Mouse (Mus musculus) frontal cortex, adult (tissue): ENCODE measurements around the gene 4933414I15Rik.
A peak's percentile ranks its signal among the peaks of the same experiment; 100 is the strongest.

Experiments
- ATAC-seq: cut with Nextera tagmentation; 2 replicates; pipeline ENCODE4 v1.9.2; 2017; ENCODE audit warnings: mild to moderate bottlenecking, moderate library complexity, mixed read lengths; ENCODE audit not compliant: low TSS enrichment

Gene 4933414I15Rik

DNA sequence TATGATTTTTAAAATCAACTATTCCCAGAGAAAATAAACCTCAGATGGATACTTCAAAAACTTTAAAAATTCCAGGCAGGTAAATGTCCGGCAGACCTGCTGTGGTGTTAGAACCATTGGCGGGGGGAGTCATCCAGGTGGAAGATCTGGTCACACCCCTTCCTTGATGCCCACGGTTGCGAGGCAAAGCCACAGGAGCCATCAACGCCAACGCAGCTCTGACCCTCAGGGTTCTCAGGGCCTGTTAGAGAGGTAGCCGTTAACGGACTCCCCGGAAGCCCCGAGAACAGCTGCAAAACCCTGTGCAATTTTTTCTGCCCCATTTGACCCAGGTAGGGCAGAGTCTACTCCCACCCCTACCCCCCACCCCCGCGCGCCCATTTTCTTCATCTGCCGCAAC is at the start of gene 4933414I15Rik:
Gene 4933414I15Rik, minus strand, starts transcription at position 260 of the 400 bp plus-strand sequence.
- ATAC-seq: no peak

DNA sequence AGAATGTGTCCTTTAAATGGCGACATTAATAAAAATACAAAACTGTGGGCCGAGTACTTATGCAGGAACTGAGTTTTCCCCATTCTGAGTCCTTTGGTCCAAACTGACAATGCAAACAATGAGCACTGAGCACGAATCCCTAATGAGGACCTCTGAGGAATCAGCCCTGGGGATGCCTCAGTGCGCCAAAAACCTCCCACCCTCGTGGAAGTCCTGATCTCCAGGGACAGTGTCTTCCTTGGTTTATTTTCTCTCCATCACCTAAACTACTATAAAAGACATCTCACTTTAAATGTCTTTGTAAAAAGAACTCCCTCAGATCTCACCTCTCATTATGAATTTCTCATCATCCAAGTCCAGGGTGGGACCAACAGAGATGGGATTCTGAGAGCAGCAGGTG is 38.1 kb upstream of the 4933414I15Rik start, which contains the start of gene Olfr1377:
Gene Olfr1377, plus strand, starts transcription at position 301 of the 400 bp plus-strand sequence.
- no peak for ATAC-seq

DNA sequence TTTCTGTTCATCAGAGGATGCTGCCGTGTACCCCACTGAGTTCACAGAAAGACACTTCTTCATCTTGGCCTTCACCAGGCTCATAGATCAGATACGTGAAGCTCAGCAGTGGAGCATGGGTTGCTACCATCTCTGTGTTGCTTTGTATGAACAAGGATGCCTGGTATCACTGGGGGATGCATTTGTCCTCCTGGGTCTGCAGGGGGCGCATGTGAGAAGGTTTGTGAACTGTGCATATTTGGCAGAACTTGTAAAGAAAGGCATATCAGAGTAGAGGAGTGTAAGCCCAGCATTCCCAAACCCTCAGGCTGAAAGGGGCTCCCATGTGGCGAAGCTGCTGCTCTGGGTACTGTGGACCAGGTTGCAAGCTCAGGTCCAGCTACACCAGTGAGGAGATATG is 33.7 kb upstream of the 4933414I15Rik start:
- ATAC-seq: no peak

DNA sequence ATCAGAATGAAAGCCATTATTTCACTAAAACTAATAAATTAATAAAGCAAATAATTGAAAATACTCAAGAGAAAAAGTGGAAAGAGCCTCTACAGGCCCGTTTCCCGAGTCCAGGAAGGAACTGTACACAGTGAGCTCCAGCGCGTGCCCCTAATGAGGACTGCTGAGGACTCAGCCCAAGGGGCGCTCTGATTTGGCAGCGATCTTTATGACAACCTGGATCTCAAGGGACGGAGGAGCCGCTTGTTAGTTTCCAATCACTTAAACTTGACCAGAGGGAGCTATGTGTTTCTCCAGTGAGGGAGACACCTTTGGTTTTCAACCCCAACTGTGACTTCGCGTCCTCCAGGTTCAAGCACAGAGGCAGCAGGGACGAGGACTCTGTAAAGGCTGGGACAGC is 22.7 kb upstream of the 4933414I15Rik start, which contains the start of gene Olfr1378:
Gene Olfr1378, plus strand, starts transcription at position 301 of the 400 bp plus-strand sequence.
- ATAC-seq: no peak

DNA sequence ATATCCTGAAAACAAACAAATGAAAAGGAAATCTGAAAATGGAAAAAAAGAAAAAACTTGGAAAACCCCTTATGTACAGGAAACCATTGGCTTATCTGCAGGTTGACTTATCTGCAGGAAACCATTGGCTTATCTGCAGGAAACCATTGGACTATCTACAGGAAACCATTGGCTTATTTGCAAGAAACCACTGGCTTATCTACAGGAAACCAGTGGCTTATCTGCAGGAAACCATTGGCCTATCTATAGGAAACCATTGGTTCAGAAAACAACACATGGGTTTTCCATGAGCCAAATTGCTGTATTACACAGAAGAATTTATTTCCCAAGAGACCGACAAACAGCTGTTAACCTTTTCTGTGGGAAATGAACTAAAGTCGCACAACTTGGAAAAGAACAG is 21.3 kb upstream of the 4933414I15Rik start:
- no peak for ATAC-seq

DNA sequence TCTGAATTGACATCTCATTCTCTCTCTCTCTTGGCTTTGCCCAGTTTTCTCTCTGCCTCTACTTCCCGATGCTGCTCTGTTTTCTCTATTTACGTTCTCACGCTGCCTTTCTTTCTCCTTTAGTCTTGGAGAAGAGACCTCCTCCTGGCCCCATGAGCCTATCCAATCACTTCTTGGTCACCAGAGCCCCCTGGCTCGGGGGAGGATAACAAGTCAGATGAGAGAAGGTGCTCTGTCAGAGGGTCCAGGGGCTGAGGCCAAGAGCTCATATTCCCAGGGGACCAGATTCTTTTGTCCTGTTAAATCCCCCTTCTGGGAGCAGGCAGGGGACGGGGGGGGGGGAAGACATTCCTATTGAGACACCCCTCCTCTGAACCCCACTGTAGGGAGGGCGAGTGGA is 10.1 kb upstream of the 4933414I15Rik start, which contains the start of gene Prop1:
Gene Prop1, minus strand, starts transcription at position 101 of the 400 bp plus-strand sequence.
- no peak for ATAC-seq

DNA sequence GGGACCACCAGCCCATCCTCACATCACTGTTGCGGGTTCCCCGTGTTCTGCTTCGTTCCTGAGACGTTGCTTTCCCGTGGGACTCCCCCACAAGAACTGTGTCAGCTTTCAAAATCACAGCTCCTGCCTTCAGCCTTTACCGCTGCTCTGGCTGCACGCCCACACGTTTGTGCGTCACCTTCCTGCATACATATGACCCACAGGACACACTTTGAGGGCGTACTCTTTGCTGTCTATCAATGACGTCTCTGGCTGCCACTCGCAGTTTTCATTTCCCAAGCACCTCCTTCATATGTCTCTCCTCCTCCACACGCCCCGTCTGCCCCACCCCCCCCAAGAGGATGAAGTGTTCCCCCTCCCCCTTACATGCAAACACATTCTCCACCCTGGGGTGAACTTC is 8.7 kb upstream of the 4933414I15Rik start:
- ATAC-seq: peak; percentile 94

DNA sequence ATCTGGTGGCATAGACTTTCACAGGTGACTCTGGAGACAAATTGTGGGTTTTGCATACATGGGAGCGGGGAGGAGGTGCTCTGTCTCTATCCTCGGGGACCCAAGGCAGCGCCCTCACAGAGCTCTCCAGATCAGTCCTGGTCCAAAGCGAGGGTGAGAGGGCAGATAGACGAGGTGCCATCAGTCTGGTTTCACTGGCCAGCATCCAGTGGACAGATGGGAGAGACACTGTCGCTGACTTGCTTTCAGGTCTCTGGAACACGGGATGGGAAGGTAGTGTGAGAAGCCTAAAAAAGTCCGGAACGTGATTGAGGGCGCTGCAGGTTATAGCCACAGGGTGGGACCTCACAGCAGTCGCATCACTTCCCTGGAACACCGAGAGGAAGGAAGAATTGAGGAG is 1.2 kb downstream of the 4933414I15Rik start:
- ATAC-seq: no peak

DNA sequence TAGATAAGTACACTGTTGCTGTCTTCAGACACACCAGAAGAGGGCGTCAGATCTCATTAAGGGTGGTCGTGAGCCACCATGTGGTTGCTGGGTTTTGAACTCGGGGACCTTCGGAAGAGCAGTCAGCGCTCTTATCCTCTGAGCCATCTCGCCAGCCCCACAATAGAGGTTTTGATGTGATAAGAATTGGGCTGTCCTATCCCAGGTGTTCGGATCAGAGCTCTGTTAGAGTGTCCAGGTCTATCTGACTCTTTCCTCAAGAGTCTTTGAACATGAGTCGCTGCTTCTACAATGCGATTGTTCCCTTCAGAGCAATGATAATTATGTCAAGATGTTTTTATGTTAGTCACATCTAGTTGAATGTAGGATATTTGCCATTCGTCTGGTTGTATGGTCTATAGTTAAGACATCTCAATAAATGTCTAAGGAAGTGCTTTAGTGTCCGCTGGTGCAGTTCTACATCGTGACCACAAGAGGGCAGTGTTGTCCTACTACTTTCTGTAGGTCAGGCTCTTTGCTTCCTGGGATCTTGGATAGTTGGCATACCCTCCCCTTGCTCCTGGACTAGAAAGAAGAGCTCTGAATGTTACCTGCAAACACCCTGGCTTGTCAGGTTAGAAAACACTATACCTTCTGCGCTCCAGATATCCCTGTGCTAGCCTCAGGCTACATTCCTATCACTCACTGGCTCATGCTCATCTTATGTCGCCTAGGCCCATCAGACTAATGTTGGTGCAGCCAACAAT is 3.8 kb downstream of the 4933414I15Rik start:
- peak; percentile 82 for ATAC-seq

DNA sequence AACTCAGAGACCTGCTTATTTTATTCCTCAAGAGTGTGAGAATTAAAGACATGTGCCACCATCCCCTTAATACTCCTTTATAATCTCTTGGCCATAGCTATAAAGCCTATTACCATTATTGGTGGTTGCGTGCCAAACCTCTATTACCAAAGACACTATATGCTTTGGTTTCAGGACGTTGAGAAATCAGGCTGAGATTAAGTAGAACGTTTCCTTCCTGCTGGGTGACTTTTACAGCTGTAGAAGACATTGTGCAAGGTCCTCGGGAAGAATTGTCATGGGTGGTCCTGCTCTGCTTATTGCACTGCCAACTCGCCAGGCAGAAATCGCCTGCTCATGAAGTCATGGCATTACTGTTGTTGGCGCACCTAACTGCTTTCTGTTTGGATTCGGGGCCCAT is 5.1 kb downstream of the 4933414I15Rik start:
- no peak for ATAC-seq

DNA sequence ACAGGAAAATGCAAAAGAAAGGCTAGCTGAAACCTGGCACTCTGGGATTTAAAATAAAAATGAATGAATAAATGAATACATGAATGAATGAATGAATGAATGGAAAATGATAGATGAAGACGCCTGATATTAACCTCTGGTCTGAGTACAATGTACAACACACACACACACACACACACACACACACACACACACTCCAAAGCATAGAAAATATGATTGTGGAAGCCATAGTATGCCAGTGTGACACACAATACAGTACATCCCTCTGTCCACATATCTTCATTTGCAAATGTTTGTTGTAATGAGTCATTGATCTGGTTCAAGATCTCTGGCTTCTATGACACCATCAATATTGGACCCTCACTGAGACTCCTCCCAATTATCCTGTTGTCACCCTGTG is 11.5 kb downstream of the 4933414I15Rik start:
- no peak for ATAC-seq

DNA sequence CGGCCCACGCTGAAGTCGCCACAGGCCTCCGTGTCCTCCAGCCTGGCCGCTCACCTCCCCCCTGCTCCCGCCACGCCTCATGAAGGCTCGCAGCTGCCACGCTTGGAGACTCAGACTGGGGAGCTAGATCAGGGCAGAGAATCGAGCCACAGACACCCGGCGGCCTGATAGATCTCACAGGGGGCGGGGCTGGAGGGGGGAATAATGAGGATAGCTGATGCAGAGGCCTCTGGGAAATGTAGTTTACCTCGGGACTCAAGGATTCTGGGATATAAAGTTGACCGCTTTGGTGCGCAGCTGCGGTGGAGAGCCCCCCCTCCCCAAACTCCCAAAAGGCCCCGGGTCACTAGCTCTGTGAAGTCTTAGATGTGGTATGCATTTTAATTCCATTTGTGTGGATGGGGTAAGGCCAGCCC is 12.1 kb downstream of the 4933414I15Rik start, which contains the start of gene Zfp354b:
Gene Zfp354b, minus strand, starts transcription at position 183 of the 416 bp plus-strand sequence.
- ATAC-seq: peak; percentile 97

DNA sequence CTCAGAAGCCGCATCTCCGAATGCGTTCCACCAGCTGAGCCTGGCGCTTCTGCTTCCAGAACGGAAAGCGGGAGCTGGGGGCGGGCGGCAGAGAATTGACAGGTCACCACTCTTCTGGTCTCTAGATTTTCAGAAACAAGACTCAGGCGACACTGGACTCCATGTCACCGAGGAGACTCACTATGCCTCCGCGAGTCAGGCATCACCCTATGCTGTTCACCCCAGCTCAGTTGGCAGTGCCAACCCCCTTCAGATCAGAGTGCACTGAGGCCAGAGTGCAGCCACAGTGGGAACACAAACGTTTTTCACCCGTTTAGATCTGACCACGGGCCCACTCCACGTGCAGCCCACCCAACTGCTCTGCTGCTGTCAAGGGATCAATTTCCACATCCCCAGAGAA is 12.5 kb downstream of the 4933414I15Rik start:
- peak; percentile 58 for ATAC-seq

DNA sequence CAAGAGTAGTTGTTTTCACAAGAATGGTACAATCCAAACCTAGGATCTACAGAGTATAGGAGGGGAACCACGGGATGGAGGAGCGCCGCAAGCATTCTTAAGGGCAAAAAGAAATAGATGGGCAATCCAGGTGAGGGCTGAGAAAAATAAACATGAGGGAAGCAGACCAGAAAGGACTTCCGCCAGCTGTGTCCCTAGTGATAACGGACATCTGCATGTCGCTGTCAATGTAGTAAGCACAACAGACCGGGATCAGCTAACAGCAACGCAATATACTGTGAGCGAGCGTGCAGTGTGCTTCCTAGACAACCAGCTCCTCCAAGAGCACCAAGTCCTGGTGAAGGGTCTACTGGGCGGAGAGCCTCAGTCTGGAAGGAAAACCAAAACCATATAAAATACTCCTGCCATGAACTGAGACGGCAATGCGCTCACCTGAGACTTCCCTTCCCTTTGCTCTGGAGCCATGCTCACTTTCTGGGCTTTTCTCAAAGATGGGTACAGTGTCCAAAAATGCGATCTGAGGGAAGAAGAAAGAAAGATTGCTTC is 13.0 kb downstream of the 4933414I15Rik start:
- peak; percentile 51; the same call in 1 of the 2 replicates for ATAC-seq

DNA sequence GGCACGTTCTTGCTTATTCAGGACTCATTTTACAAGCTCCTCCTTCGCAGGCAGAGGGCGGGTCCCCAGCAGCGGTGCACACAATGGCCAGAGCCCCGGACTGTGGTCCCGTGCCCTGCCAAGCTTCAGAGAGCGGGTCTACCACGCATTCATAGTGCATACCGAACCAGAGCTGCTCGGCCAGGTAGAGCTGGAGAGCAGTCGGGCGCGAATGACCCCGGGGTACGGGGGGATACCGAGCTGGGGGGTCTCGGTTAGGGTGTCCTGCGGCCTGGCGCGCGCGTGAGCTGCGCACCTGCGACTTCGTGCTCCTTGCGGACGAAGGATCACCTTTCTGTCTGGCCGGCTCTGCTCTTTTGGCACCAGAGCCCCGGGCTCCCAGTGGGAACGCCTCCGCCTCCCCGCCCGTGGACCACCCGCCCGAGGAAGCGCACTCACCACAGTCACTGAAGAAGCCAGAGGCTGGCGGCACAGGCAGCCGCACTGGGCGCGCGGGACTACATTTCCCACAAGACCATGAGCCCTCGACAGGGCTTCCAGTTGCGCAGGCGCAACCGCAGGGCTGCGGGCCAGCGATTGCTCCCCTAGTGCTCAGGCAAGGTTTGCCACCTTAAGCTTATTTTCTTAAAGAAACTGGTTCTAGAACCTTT is 27.8 kb downstream of the 4933414I15Rik start, which contains the start of gene Zfp2:
Gene Zfp2, minus strand, starts transcription at position 495 of the 650 bp plus-strand sequence.
- ATAC-seq: peak; percentile 96

DNA sequence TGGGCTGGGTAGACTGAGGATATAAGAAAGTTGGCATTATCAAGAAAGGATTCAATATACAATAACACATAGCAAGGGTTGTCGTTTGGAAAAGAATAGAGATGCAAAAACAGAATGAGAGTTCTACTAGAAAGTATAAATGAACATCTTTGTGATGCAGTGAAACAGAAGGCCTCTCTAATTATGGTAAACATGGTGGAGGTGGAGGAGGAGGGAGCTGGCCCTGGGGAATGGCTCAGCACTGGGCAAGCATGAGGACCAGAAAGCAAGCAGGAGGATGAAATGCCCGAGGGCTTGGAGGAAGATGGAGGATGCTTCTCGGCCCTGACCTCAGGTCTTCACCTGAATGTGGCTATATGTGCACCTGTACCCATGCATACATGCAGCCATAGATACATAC is 29.1 kb downstream of the 4933414I15Rik start:
- peak; percentile 53 for ATAC-seq

DNA sequence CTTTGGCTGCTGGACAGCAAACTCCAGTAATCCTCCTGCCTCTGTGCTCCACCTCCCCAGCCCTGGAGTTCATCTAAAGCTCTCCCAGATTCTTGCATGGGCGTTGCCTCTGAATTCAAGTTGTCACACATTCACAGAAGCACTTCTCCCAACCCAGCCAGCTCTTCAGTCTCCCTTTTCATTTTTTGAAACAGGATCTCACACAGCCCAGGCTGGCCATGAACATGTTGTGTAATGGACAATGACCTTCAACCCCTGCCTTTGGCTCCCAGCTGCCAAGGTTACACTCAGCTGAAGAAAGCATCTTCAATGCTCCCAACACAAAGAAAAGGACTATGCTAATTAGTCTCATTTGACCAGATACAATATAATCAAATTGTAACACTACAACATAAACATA is 30.3 kb downstream of the 4933414I15Rik start:
- no peak for ATAC-seq

DNA sequence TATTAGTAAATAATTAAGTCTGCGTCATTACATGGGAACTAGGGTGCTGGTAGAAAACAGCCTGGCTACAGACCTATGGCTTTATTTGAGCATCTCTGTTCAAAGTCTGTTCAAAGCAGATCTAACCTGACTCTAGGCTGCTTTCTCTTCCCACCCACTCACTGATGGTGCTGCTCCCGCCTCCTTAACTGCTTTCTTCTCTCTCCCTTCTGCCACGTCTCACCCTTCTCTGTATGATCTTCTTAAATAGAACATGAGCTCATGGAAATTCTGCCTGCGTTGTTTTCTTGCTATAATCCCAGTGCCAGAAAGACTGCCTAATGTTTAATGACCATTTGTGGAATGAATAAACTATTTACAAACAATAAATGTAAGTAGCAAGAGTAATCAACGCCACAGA is 35.4 kb downstream of the 4933414I15Rik start:
- peak; percentile 94 for ATAC-seq

DNA sequence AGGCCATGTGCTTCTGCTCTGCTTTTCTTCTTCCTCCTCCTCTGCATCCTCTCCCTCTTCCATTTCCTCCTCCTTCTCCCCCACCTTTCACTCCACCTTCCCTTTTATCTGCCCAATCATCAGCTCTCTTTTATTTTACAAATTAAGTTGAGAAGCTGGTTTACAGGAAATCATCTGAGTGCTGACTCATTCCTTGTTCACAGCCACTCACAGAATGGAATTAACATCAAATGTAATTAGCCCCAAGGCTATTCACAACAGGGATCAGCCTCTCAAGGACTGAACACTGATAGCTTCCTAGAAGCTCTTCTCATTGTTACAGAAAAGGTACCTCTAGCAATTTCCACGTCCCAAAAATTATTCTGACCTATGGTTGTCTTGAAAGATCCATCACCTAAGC is 46.2 kb downstream of the 4933414I15Rik start:
- no peak for ATAC-seq

DNA sequence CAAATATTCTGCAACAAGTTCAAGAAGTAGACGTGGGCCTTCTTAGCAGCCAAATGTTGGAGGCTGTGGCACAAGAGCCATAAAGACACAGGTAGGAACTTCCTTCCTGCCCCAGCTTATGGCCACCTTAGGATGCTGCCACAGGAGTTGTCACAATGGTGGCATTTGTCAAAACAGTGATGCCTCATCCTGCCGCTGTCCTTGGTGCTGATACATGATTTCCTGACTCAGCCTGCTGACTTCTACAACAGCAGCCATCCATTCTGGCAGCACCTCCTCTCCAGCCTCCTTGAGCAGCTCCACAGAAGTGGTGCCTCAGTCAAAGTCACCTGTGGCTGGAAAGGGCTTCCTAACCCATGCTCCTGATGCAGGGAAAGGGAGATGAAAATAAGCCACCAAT is 51.1 kb downstream of the 4933414I15Rik start:
- no peak for ATAC-seq
